Comparison of ENCODE assay signal across 17 mouse cellular contexts in the genomic region with DNA sequence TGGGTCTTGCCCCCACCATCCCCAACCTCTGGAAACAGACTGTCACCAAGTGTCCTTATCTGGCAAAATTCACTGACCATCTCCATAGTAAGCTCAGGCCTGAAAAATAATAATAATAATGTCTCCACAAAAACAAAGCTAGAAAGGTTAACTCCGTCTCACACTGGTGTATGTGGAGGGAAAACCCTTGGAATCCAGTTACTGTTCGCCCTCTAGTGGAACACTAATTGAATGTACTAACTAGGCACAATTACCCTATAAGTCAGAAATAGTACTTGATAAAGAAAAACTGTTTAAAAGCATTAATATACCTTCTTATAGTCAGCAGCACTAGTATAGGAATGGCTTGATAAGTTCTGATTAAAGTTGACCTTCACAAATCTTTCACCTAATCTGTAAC. TPM values are rescaled to one million over a fixed set of nuclear protein-coding genes. Genes with fewer than 3 reads are reported as not detected.
A peak's percentile ranks its signal among the peaks of the same experiment; 100 is the strongest.
DNase-seq lines count a peak whose midpoint lies in the region; ATAC-seq and TF ChIP-seq lines count a peak whose summit lies in the region.
"Had no signal": no experiment of that assay in that cellular context is flagged by ENCODE, and none has a peak within 500 bp of the region (broad histone marks: within the 10 kb centered on the region; RNA-seq: fewer than 3 reads in every experiment).

No protein-coding gene starts in this region.

- DNase-seq in forebrain, postnatal 0 days = no peak
- DNase-seq in liver, adult 2 months (ENCODE audit: extremely low read depth, low read depth, low spot score) = peak; percentile 28
- DNase-seq in liver (no peak), NIH3T3 (ENCODE audit: low read depth) (peak; percentile 44)
- DNase-seq in mesoderm, embryonic 11.5 days (ENCODE audit: low read depth, low spot score) = peak; percentile 19
- no peak for DNase-seq in cerebellum, adult 8-10 months
- DNase-seq: kidney, adult 18-20 months; lung, postnatal 4 days; thymus, postnatal 14 days had no signal

- TF ChIP-seq CTCF in forebrain, postnatal 0 days (IDR thresholded peaks at IDR 0.05; ENCODE audit: low read depth) = peak; percentile 52
- no peak for TF ChIP-seq CTCF in liver, adult 2 months (IDR thresholded peaks at IDR 0.05; ENCODE audit: low read depth, low read length)

- H3K36me3 ChIP-seq in forebrain, postnatal 0 days (ENCODE audit: insufficient read depth) = no peaks in the 10 kb centered on the region
- no peaks in the 10 kb centered on the region for H3K36me3 ChIP-seq in forebrain, embryonic 12.5 days (replicated peaks)
- H3K36me3 ChIP-seq in liver, adult 2 months (ENCODE audit: control insufficient read depth, insufficient read depth, low read length) = no peaks in the 10 kb centered on the region
- H3K36me3 ChIP-seq: embryonic facial prominence, embryonic 12.5 days; heart, embryonic 15.5 days had no signal

- no peak for ATAC-seq in forebrain, postnatal 0 days
- ATAC-seq in forebrain, embryonic 12.5 days (ENCODE audit: low FRiP score) = no peak
- ATAC-seq in cerebellum, adult (ENCODE audit: insufficient number of reproducible peaks, low FRiP score, low TSS enrichment) = no peak

- no peaks in the 10 kb centered on the region for H3K9me3 ChIP-seq in forebrain, postnatal 0 days (ENCODE audit: low read length)
- no peaks in the 10 kb centered on the region for H3K9me3 ChIP-seq in forebrain, embryonic 12.5 days
- H3K9me3 ChIP-seq: embryonic facial prominence, embryonic 12.5 days; heart, embryonic 15.5 days had no signal

- TF ChIP-seq POLR2A in liver, adult 2 months (IDR thresholded peaks at IDR 0.05; ENCODE audit: extremely low read depth, insufficient read depth, low read length) = no peak

- no peaks in the 10 kb centered on the region for H3K27me3 ChIP-seq in forebrain, postnatal 0 days (ENCODE audit: insufficient read depth, low read length)
- no peaks in the 10 kb centered on the region for H3K27me3 ChIP-seq in forebrain, embryonic 12.5 days
- no peaks in the 10 kb centered on the region for H3K27me3 ChIP-seq in liver, adult 2 months (ENCODE audit: control insufficient read depth, insufficient read depth, low read length)
- H3K27me3 ChIP-seq: embryonic facial prominence, embryonic 12.5 days; heart, embryonic 15.5 days had no signal

- H3K4me1 ChIP-seq in forebrain, postnatal 0 days (ENCODE audit: insufficient read depth) = no peaks in the 10 kb centered on the region
- H3K4me1 ChIP-seq in forebrain, embryonic 12.5 days = peaks cover 8% of the 10 kb centered on the region
- no peaks in the 10 kb centered on the region for H3K4me1 ChIP-seq in liver, adult 2 months (ENCODE audit: control insufficient read depth, insufficient read depth, low read length)

- H3K79me2 ChIP-seq in liver, adult 2 months (ENCODE audit: control insufficient read depth, insufficient read depth, low read length) = no peaks in the 10 kb centered on the region

- H3K9ac ChIP-seq in forebrain, postnatal 0 days = no peak overlapping the region
- H3K9ac ChIP-seq in forebrain, embryonic 12.5 days = no peak overlapping the region
- H3K9ac ChIP-seq in liver, adult 2 months (ENCODE audit: low read depth, low read length) = no peak overlapping the region
- H3K9ac ChIP-seq: embryonic facial prominence, embryonic 12.5 days; heart, embryonic 15.5 days had no signal

- no peak overlapping the region for H3K27ac ChIP-seq in forebrain, postnatal 0 days (ENCODE audit: low read depth, low read length)
- no peak overlapping the region for H3K27ac ChIP-seq in forebrain, embryonic 12.5 days
- no peak overlapping the region for H3K27ac ChIP-seq in liver, adult 2 months (replicated peaks; ENCODE audit: insufficient read depth, low read depth, low read length)
- H3K27ac ChIP-seq: embryonic facial prominence, embryonic 12.5 days; heart, embryonic 15.5 days had no signal

- H3K4me3 ChIP-seq in forebrain, postnatal 0 days (ENCODE audit: low read depth, low read length) = no peak overlapping the region
- no peak overlapping the region for H3K4me3 ChIP-seq in forebrain, embryonic 12.5 days (replicated peaks)
- no peak overlapping the region for H3K4me3 ChIP-seq in liver, adult 2 months (ENCODE audit: insufficient read depth, low read depth, low read length)
- H3K4me3 ChIP-seq: embryonic facial prominence, embryonic 12.5 days; heart, embryonic 15.5 days; myocyte had no signal

- WGBS in forebrain, postnatal 0 days = 11% methylated on average over 2 of the region's 2 CpGs
- WGBS in forebrain, embryonic 12.5 days = 20% methylated on average over 2 of the region's 2 CpGs
- WGBS in liver, adult 2 months = 12% methylated on average over 2 of the region's 2 CpGs

- H3K4me2 ChIP-seq in forebrain, postnatal 0 days (ENCODE audit: low read depth) = no peak overlapping the region
- H3K4me2 ChIP-seq in forebrain, embryonic 12.5 days = no peak overlapping the region
- H3K4me2 ChIP-seq: embryonic facial prominence, embryonic 12.5 days; heart, embryonic 15.5 days had no signal

RNA-seq across cellular contexts. Expression of a gene that starts 2.8 kb away (rescaled TPM):
- total RNA-seq in forebrain, postnatal 0 days (2014; rRNA removed) = 101 and 114 TPM in 2 replicates
- 92.8 and 100 TPM in 2 replicates for polyA plus RNA-seq in forebrain, postnatal 0 days (2015; fragmentation: Nextera tagmentation; extraction: Ambion mirVana)
- polyA plus RNA-seq in forebrain, embryonic 12.5 days (2016; fragmentation: Nextera tagmentation; extraction: Ambion mirVana) = 114 and 115 TPM in 2 replicates
- total RNA-seq in liver, adult 2 months (2014; rRNA removed) = 10.3 and 12.5 TPM in 2 replicates
- polyA plus RNA-seq in liver, adult 2 months (2012; rRNA removed) = 7.1 and 8.2 TPM in 2 replicates

RNA-seq across cellular contexts. Expression of a gene that starts 19.4 kb away (rescaled TPM):
- 0.19 TPM in 1 of 2 replicates, not detected in the other for total RNA-seq in forebrain, postnatal 0 days (2014; rRNA removed)
- polyA plus RNA-seq in forebrain, postnatal 0 days (2015; fragmentation: Nextera tagmentation; extraction: Ambion mirVana) = 0.09 TPM in 1 of 2 replicates, not detected in the other
- polyA plus RNA-seq in forebrain, embryonic 12.5 days (2016; fragmentation: Nextera tagmentation; extraction: Ambion mirVana) = not detected in 2 replicates
- total RNA-seq in liver, adult 2 months (2014; rRNA removed) = 0.92 TPM in 1 of 2 replicates, not detected in the other
- not detected in 2 replicates for polyA plus RNA-seq in liver, adult 2 months (2012; rRNA removed)
- polyA plus RNA-seq: embryonic facial prominence, embryonic 12.5 days; heart, embryonic 15.5 days; limb, embryonic 11.5 days; spleen, adult 2 months had no signal

RNA-seq across cellular contexts. Expression of a gene that starts 19.5 kb away (rescaled TPM):
- 33.2 and 35.7 TPM in 2 replicates for total RNA-seq in forebrain, postnatal 0 days (2014; rRNA removed)
- 30.3 and 34.4 TPM in 2 replicates for polyA plus RNA-seq in forebrain, postnatal 0 days (2015; fragmentation: Nextera tagmentation; extraction: Ambion mirVana)
- polyA plus RNA-seq in forebrain, embryonic 12.5 days (2016; fragmentation: Nextera tagmentation; extraction: Ambion mirVana) = 58.9 and 67.6 TPM in 2 replicates
- total RNA-seq in liver, adult 2 months (2014; rRNA removed) = 11.0 and 11.5 TPM in 2 replicates
- 4.8 and 6.2 TPM in 2 replicates for polyA plus RNA-seq in liver, adult 2 months (2012; rRNA removed)

RNA-seq across cellular contexts. Expression of a gene that starts 43.3 kb away (rescaled TPM):
- not detected in 2 replicates for total RNA-seq in forebrain, postnatal 0 days (2014; rRNA removed)
- polyA plus RNA-seq in forebrain, postnatal 0 days (2015; fragmentation: Nextera tagmentation; extraction: Ambion mirVana) = not detected in 2 replicates
- polyA plus RNA-seq in forebrain, embryonic 12.5 days (2016; fragmentation: Nextera tagmentation; extraction: Ambion mirVana) = not detected in 2 replicates
- total RNA-seq in liver, adult 2 months (2014; rRNA removed) = not detected in 2 replicates
- not detected in 2 replicates for polyA plus RNA-seq in liver, adult 2 months (2012; rRNA removed)
- total RNA-seq: layer of hippocampus, adult 8-10 months had no signal
- polyA plus RNA-seq: embryonic facial prominence, embryonic 12.5 days; heart, embryonic 15.5 days; limb, embryonic 11.5 days; myocyte; spleen, adult 2 months had no signal

Comparison
In these comparisons a context has a peak if more than half of its experiments do, and no peak if none do; other contexts are left out.
1. DNase-seq: peak in liver, adult 2 months (single experiment), NIH3T3 (single experiment) and mesoderm, embryonic 11.5 days (single experiment); none in forebrain, postnatal 0 days (single experiment), liver (single experiment) and cerebellum, adult 8-10 months (single experiment).
2. RNA of a gene that starts 2.8 kb away (polyA plus RNA-seq): 114 to 115 TPM in forebrain, embryonic 12.5 days and 92.8 to 100 TPM in forebrain, postnatal 0 days; 7.1 to 8.2 TPM in liver, adult 2 months; every median in the first group is over 10 times any median in the second.